Mouse (Mus musculus) bone marrow, adult 2 months (tissue): ENCODE data around the gene Vdr.

ENCODE experiments used
- CTCF ChIP-seq: fragments of 200-500 bp; IDR thresholded peaks from 2 replicates; pipeline ENCODE4 v1.5.1; 2011; ENCODE audit warnings: low read length, control low read depth; ENCODE audit not compliant: control insufficient read depth, insufficient read depth
- POLR2A ChIP-seq: fragments of 200-500 bp; IDR thresholded peaks from 2 replicates; pipeline ENCODE4 v1.6.1; 2011; ENCODE audit warnings: low read depth, mild to moderate bottlenecking, control low read depth, low read length, borderline replicate concordance; ENCODE audit not compliant: control insufficient read depth

DNA sequence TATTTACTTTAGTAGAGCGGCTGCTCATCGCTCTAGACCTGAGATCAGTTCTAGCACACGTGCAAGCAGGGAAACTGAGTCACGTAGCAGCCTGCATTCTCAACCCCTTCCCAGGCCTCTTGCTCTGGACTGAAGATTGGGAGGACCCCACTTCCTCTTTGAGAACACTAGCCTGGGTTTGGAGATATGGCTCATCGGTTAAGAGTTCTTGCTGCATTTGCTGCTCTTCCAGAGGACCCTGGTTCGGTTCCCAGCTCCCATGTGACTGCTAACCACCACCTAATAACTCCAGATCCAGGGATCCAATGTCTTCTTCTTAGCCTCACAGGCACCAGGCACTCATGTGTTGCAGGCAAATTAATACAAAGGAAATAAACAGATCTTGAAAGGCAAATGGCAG lies 69.0 kb downstream of the Vdr start:
- TF ChIP-seq CTCF (no peak), POLR2A (no peak)
